Mouse (Mus musculus): Measurements from ENCODE around the gene Mettl5. TPM values are rescaled to one million over a fixed set of nuclear protein-coding genes. Genes with fewer than 3 reads are reported as not detected.
A peak's percentile ranks its signal among the peaks of the same experiment; 100 is the strongest.

The Mettl5 gene
- polyA plus RNA-seq, 1 experiment from 2014 or later, result 34.8 TPM

- WGBS, result 95% methylated on average over 4 of the region's 4 CpGs
- ATAC-seq, result no peak
Measured at GRCm38 (mm10) chr2:69896224-69896581, 10.8 kb upstream of the Mettl5 start.

GRCm38 (mm10) chr2:69895502-69896223, 10.2 kb upstream of the Mettl5 start:
- H3K9ac ChIP-seq (ENCODE audit: low read depth, low read length), result no peak overlapping the region
- H3K27me3 ChIP-seq (replicated peaks; ENCODE audit: control insufficient read depth, insufficient read depth, low read length), result no peaks in the 10 kb centered on the region
- no peak overlapping the region for H3K4me3 ChIP-seq (ENCODE audit: low read length)
- no peaks in the 10 kb centered on the region for H3K36me3 ChIP-seq (ENCODE audit: control insufficient read depth, insufficient read depth, low read length)
- peaks cover 17% of the 10 kb centered on the region for H3K4me1 ChIP-seq (ENCODE audit: control insufficient read depth, insufficient read depth, low read depth, low read length)
- no peaks in the 10 kb centered on the region for H3K9me3 ChIP-seq (ENCODE audit: control insufficient read depth, low read length)
- 59% methylated on average over 14 of the region's 14 CpGs for WGBS
- no peak for ATAC-seq
- no peak overlapping the region for H3K4me2 ChIP-seq (ENCODE audit: low read length)
- H3K27ac ChIP-seq (ENCODE audit: low read depth, low read length), result no peak overlapping the region

More at GRCm38 (mm10) chr2:69896224-69896581, 10.8 kb upstream of the Mettl5 start:
- H3K4me1 ChIP-seq (ENCODE audit: control insufficient read depth, insufficient read depth, low read depth, low read length), result peaks cover 17% of the 10 kb centered on the region
- H3K36me3 ChIP-seq (ENCODE audit: control insufficient read depth, insufficient read depth, low read length), result no peaks in the 10 kb centered on the region; the same call in 1 of the 2 replicates
- no peak overlapping the region for H3K4me3 ChIP-seq (ENCODE audit: low read length)
- H3K27me3 ChIP-seq (replicated peaks; ENCODE audit: control insufficient read depth, insufficient read depth, low read length), result no peaks in the 10 kb centered on the region
- no peak overlapping the region for H3K4me2 ChIP-seq (ENCODE audit: low read length)
- H3K27ac ChIP-seq (ENCODE audit: low read depth, low read length), result no peak overlapping the region
- H3K9ac ChIP-seq (ENCODE audit: low read depth, low read length), result no peak overlapping the region
- H3K9me3 ChIP-seq (ENCODE audit: control insufficient read depth, low read length), result no peaks in the 10 kb centered on the region

GRCm38 (mm10) chr2:69893891-69894290, 8.5 kb upstream of the Mettl5 start:
- Histone ChIP-seq H3K27ac (ENCODE audit: low read depth, low read length) (no peak overlapping the region), H3K9ac (ENCODE audit: low read depth, low read length) (no peak overlapping the region), H3K4me3 (ENCODE audit: low read length) (no peak overlapping the region), H3K4me1 (ENCODE audit: control insufficient read depth, insufficient read depth, low read depth, low read length) (peaks cover 6% of the 10 kb centered on the region), H3K9me3 (ENCODE audit: control insufficient read depth, low read length) (no peaks in the 10 kb centered on the region), H3K4me2 (ENCODE audit: low read length) (no peak overlapping the region), H3K36me3 (ENCODE audit: control insufficient read depth, insufficient read depth, low read length) (no peaks in the 10 kb centered on the region), H3K27me3 (replicated peaks; ENCODE audit: control insufficient read depth, insufficient read depth, low read length) (no peaks in the 10 kb centered on the region)
- WGBS, result 86% methylated on average over 5 of the region's 5 CpGs
- no peak for ATAC-seq

GRCm38 (mm10) chr2:69893145-69893544, 7.7 kb upstream of the Mettl5 start:
- no peak overlapping the region for H3K9ac ChIP-seq (ENCODE audit: low read depth, low read length)

GRCm38 (mm10) chr2:69890843-69891242, 5.4 kb upstream of the Mettl5 start:
- 70% methylated on average over 7 of the region's 7 CpGs for WGBS

More at GRCm38 (mm10) chr2:69893145-69893544, 7.7 kb upstream of the Mettl5 start:
- no peak overlapping the region for H3K4me3 ChIP-seq (ENCODE audit: low read length)
- 89% methylated on average over 1 of the region's 1 CpGs for WGBS
- ATAC-seq, result no peak
- no peak overlapping the region for H3K4me2 ChIP-seq (ENCODE audit: low read length)
- H3K9me3 ChIP-seq (ENCODE audit: control insufficient read depth, low read length), result no peaks in the 10 kb centered on the region
- H3K4me1 ChIP-seq (ENCODE audit: control insufficient read depth, insufficient read depth, low read depth, low read length), result no peaks in the 10 kb centered on the region
- H3K36me3 ChIP-seq (ENCODE audit: control insufficient read depth, insufficient read depth, low read length), result no peaks in the 10 kb centered on the region
- H3K27me3 ChIP-seq (replicated peaks; ENCODE audit: control insufficient read depth, insufficient read depth, low read length), result no peaks in the 10 kb centered on the region
- no peak overlapping the region for H3K27ac ChIP-seq (ENCODE audit: low read depth, low read length)

GRCm38 (mm10) chr2:69888957-69889356, 3.5 kb upstream of the Mettl5 start:
- H3K4me1 ChIP-seq (ENCODE audit: control insufficient read depth, insufficient read depth, low read depth, low read length), result peaks cover 6% of the 10 kb centered on the region; the same call in 1 of the 2 replicates
- ATAC-seq, result no peak
- whole genome bisulfite sequencing, result 83% methylated on average over 2 of the region's 2 CpGs
- H3K4me3 ChIP-seq (ENCODE audit: low read length), result no peak overlapping the region
- no peak overlapping the region for H3K4me2 ChIP-seq (ENCODE audit: low read length)
- no peak overlapping the region for H3K27ac ChIP-seq (ENCODE audit: low read depth, low read length)
- H3K27me3 ChIP-seq (replicated peaks; ENCODE audit: control insufficient read depth, insufficient read depth, low read length), result no peaks in the 10 kb centered on the region
- H3K36me3 ChIP-seq (ENCODE audit: control insufficient read depth, insufficient read depth, low read length), result no peaks in the 10 kb centered on the region
- no peak overlapping the region for H3K9ac ChIP-seq (ENCODE audit: low read depth, low read length)
- H3K9me3 ChIP-seq (ENCODE audit: control insufficient read depth, low read length), result no peaks in the 10 kb centered on the region

More at GRCm38 (mm10) chr2:69890843-69891242, 5.4 kb upstream of the Mettl5 start:
- Histone ChIP-seq H3K4me2 (ENCODE audit: low read length) (no peak overlapping the region), H3K9ac (ENCODE audit: low read depth, low read length) (no peak overlapping the region), H3K9me3 (ENCODE audit: control insufficient read depth, low read length) (no peaks in the 10 kb centered on the region), H3K27ac (ENCODE audit: low read depth, low read length) (no peak overlapping the region), H3K36me3 (ENCODE audit: control insufficient read depth, insufficient read depth, low read length) (no peaks in the 10 kb centered on the region), H3K4me3 (ENCODE audit: low read length) (no peak overlapping the region), H3K4me1 (ENCODE audit: control insufficient read depth, insufficient read depth, low read depth, low read length) (no peaks in the 10 kb centered on the region; the same call in 1 of the 2 replicates), H3K27me3 (replicated peaks; ENCODE audit: control insufficient read depth, insufficient read depth, low read length) (no peaks in the 10 kb centered on the region)
- ATAC-seq, result no peak

- no peaks in the 10 kb centered on the region for H3K9me3 ChIP-seq (ENCODE audit: control insufficient read depth, low read length)
- 6% methylated on average over 12 of the region's 12 CpGs for WGBS
- H3K9ac ChIP-seq (ENCODE audit: low read depth, low read length), result peak overlapping the region; percentile 81
- ATAC-seq, result peak; percentile 21; the same call in 1 of the 2 replicates
- H3K4me2 ChIP-seq (ENCODE audit: low read length), result peak overlapping the region; percentile 82
- no peaks in the 10 kb centered on the region for H3K27me3 ChIP-seq (replicated peaks; ENCODE audit: control insufficient read depth, insufficient read depth, low read length)
- peaks cover 6% of the 10 kb centered on the region; the same call in 1 of the 2 replicates for H3K4me1 ChIP-seq (ENCODE audit: control insufficient read depth, insufficient read depth, low read depth, low read length)
- peak overlapping the region; percentile 66 for H3K4me3 ChIP-seq (ENCODE audit: low read length)
- H3K27ac ChIP-seq (ENCODE audit: low read depth, low read length), result peak overlapping the region; percentile 68
- no peaks in the 10 kb centered on the region for H3K36me3 ChIP-seq (ENCODE audit: control insufficient read depth, insufficient read depth, low read length)
Measured at GRCm38 (mm10) chr2:69885050-69885449, 365 bp downstream of the Mettl5 start.

- no peak for ATAC-seq
- Histone ChIP-seq H3K4me3 (ENCODE audit: low read length) (peak overlapping the region; percentile 66), H3K4me2 (ENCODE audit: low read length) (peak overlapping the region; percentile 82), H3K36me3 (ENCODE audit: control insufficient read depth, insufficient read depth, low read length) (no peaks in the 10 kb centered on the region), H3K9ac (ENCODE audit: low read depth, low read length) (no peak overlapping the region), H3K4me1 (ENCODE audit: control insufficient read depth, insufficient read depth, low read depth, low read length) (peaks cover 6% of the 10 kb centered on the region; the same call in 1 of the 2 replicates), H3K27ac (ENCODE audit: low read depth, low read length) (no peak overlapping the region), H3K9me3 (ENCODE audit: control insufficient read depth, low read length) (no peaks in the 10 kb centered on the region), H3K27me3 (replicated peaks; ENCODE audit: control insufficient read depth, insufficient read depth, low read length) (no peaks in the 10 kb centered on the region)
- WGBS, result 57% methylated on average over 6 of the region's 6 CpGs
Measured at GRCm38 (mm10) chr2:69884581-69884980, 834 bp downstream of the Mettl5 start.

GRCm38 (mm10) chr2:69883990-69884391, 1.4 kb downstream of the Mettl5 start:
- 67% methylated on average over 2 of the region's 2 CpGs for WGBS
- H3K36me3 ChIP-seq (ENCODE audit: control insufficient read depth, insufficient read depth, low read length), result no peaks in the 10 kb centered on the region

More at GRCm38 (mm10) chr2:69883990-69884391, 1.4 kb downstream of the Mettl5 start:
- no peak for ATAC-seq
- Histone ChIP-seq H3K9ac (ENCODE audit: low read depth, low read length) (no peak overlapping the region), H3K4me3 (ENCODE audit: low read length) (no peak overlapping the region), H3K9me3 (ENCODE audit: control insufficient read depth, low read length) (no peaks in the 10 kb centered on the region), H3K4me1 (ENCODE audit: control insufficient read depth, insufficient read depth, low read depth, low read length) (peaks cover 6% of the 10 kb centered on the region; the same call in 1 of the 2 replicates), H3K27ac (ENCODE audit: low read depth, low read length) (no peak overlapping the region), H3K4me2 (ENCODE audit: low read length) (no peak overlapping the region), H3K27me3 (replicated peaks; ENCODE audit: control insufficient read depth, insufficient read depth, low read length) (no peaks in the 10 kb centered on the region)
